Mouse (Mus musculus): Measurements from ENCODE around the gene Rprd2. TPM values are rescaled to one million over a fixed set of nuclear protein-coding genes. Genes with fewer than 3 reads are reported as not detected.

Rprd2 gene
- polyA plus RNA-seq, 1 experiment from 2014 or later = 27.3 TPM

DNA sequence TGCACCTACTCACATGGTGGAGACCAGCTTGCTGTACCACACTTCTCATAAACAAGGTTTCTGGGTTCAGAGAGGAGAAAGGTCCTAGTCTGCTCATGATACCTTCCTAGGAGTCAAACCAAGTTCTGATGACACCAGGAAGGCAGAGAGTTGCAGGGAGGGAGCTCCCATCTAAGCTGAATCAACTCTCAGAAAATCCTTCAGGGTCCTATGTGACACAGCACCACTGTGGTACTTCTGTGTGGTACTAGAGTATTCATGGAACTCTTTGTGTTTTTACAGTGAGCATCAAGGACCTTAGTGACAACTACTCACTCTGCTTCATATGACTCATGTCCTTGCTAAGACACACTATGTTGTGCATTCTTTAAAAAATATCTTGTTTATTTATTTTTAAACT lies 58.0 kb downstream of the Rprd2 start:
- Histone ChIP-seq H3K9me3 (no peaks in the 10 kb centered on the region), H3K27me3 (no peaks in the 10 kb centered on the region), H3K36me3 (peaks cover 26% of the 10 kb centered on the region), H3K4me1 (no peaks in the 10 kb centered on the region), H3K4me3 (no peak overlapping the region), H3K9ac (no peak overlapping the region), H3K27ac (no peak overlapping the region), H3K4me2 (replicated peaks) (no peak overlapping the region)
- no peak for ATAC-seq (ENCODE audit: insufficient number of reproducible peaks, insufficient read depth, low FRiP score, low TSS enrichment)

DNA sequence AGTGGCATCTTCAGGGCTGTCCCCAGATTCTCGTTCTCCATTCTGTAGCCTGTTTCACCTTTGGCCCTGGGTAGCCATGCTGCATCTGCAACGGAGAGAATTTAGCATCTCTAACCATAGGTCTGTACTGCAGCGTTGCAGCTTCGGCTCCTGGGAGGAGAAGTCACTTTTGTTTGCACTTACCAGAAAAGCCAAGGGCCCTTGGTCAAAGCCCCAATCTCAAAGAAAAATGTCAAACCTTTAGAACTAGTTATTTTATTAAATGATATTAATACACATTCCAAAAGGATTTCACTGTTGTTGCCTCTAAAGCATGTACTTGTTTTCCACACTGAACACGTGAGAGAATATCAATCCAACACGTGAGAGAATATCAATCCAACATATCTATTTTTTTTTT lies 58.6 kb downstream of the Rprd2 start, which contains the start of gene Tars2:
Gene Tars2 (minus strand): TSS at position 101 of the 400 bp plus-strand sequence.
- Histone ChIP-seq H3K9ac (no peak within 1 kb of the TSS), H3K4me2 (replicated peaks) (no peak within 1 kb of the TSS), H3K27me3 (no peaks in the 10 kb centered on the region), H3K4me3 (no peak within 1 kb of the TSS), H3K27ac (no peak within 1 kb of the TSS), H3K9me3 (no peaks in the 10 kb centered on the region), H3K4me1 (no peaks in the 10 kb centered on the region), H3K36me3 (peaks cover 21% of the 10 kb centered on the region)
- 83% methylated on average over 6 of the region's 6 CpGs for WGBS
- ATAC-seq (ENCODE audit: insufficient number of reproducible peaks, insufficient read depth, low FRiP score, low TSS enrichment) = no peak

DNA sequence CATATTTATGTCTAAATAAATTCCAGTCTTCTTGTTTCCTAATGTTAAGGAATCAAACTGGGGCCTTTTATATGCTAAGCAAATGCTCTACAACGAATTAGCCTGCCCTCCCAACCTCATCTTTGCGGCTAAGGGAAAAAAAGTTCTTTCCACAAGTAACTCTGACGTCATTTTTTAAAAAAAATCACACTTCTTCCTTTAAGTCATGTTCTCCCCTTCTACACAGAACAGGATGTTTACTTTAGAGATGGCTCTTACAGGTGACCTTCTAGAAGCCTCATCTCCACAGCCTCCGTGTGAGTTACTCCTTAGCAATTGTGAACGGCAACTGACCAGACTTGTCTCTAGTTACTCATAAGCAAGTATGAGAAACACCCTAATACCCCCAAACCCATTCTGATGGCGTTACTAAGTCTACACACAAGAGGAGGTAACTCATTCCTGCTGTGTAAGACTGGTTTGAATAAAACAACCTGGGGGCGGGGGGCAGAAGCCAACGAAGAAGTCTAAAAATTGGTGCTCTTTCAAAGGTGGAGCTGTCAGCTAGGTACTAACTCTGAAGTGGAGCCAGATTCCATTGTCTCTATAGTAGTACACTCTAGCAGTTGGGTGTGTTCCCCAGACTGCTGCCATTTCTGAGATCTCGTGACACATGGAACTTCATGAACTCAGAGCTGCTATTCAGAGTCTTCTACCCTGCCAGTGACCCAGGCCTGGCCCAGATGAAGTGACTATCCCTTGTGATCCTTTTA lies 60.0 kb downstream of the Rprd2 start:
- ATAC-seq (ENCODE audit: insufficient number of reproducible peaks, insufficient read depth, low FRiP score, low TSS enrichment) = no peak
- H3K9me3 ChIP-seq = no peaks in the 10 kb centered on the region
- no peak overlapping the region for H3K9ac ChIP-seq
- H3K4me3 ChIP-seq = no peak overlapping the region
- H3K36me3 ChIP-seq = peaks cover 6% of the 10 kb centered on the region; the same call in 1 of the 2 replicates
- 53% methylated on average over 9 of the region's 9 CpGs for WGBS
- H3K4me2 ChIP-seq (replicated peaks) = no peak overlapping the region
- peaks cover 4% of the 10 kb centered on the region; the same call in 1 of the 2 replicates for H3K4me1 ChIP-seq
- no peak overlapping the region for H3K27ac ChIP-seq
- no peaks in the 10 kb centered on the region for H3K27me3 ChIP-seq

DNA sequence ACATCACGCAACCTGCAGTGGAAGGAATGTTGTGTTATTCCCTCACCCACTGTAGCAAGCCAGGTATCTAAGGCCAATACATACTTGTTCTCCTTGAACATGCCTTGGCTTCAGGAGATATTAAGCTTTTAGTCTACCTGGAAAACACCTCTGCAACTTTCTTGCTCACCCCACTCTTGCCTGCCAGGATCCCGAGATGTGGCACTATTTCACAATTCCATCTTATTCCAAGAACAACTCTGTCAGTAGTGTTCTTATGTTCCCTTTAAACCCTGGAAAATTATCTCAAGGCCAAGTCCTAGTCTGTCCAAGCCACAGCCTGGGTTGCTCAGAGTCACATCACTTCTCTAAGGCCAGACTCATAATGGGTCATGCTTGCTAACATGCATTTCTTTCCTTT lies 61.9 kb downstream of the Rprd2 start:
- H3K4me1 ChIP-seq = peaks cover 4% of the 10 kb centered on the region; the same call in 1 of the 2 replicates
- no peak overlapping the region for H3K27ac ChIP-seq
- 86% methylated on average over 2 of the region's 2 CpGs for WGBS
- H3K4me3 ChIP-seq = no peak overlapping the region
- no peak for ATAC-seq (ENCODE audit: insufficient number of reproducible peaks, insufficient read depth, low FRiP score, low TSS enrichment)
- H3K27me3 ChIP-seq = no peaks in the 10 kb centered on the region
- H3K9me3 ChIP-seq = no peaks in the 10 kb centered on the region
- H3K36me3 ChIP-seq = peaks cover 5% of the 10 kb centered on the region
- no peak overlapping the region for H3K9ac ChIP-seq
- H3K4me2 ChIP-seq (replicated peaks) = no peak overlapping the region

DNA sequence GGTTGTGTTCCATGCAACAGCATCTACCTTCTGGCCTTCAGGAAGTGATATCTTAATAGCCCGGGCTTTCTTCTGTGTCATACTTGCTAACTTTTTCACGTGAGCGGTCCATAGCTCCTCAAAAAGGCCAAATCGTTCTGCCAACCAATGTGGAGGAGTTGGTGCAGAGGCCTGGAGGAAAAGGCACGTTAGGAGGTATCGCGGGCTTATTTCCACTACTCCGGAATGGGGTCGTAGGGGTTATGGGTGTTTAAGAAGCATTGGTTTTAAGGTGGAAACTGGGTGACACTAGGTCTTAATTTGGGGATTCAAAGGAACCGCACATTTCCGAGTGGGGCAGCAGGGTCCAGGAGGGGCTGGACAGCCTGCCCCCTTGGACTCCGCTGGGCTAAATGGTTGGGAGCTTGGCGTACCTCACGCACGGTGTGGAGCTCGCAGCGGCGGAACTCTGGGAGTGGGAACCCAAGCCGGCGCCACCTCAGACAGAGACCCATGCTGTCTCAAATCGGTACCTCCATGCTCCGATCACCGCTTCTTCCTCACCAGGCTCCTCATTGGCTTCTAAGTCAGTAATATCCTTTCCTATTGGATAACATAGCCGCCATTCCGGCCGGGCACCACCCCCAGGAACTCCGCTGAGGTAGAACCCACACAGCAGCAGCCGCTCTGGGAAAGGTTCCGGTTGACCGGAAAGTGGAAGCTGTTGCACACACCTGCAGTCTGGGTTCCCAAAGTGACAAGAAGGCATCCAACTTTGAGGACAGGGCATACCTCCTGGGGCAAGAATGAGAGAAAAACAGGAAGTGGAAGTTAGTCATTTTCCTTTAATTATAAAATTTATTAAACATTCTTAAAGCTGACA lies 64.1 kb downstream of the Rprd2 start:
- WGBS = under 1% methylated on average over 30 of the region's 30 CpGs
- Histone ChIP-seq H3K4me3 (peak overlapping the region; percentile 79), H3K9ac (peak overlapping the region; percentile 54), H3K9me3 (no peaks in the 10 kb centered on the region), H3K27ac (peak overlapping the region; percentile 78; the same call in 1 of the 2 replicates), H3K4me2 (replicated peaks) (peak overlapping the region; percentile 68), H3K36me3 (peaks cover 27% of the 10 kb centered on the region), H3K27me3 (no peaks in the 10 kb centered on the region), H3K4me1 (peaks cover 4% of the 10 kb centered on the region; the same call in 1 of the 2 replicates)
- peak; percentile 96 for ATAC-seq (ENCODE audit: insufficient number of reproducible peaks, insufficient read depth, low FRiP score, low TSS enrichment)

DNA sequence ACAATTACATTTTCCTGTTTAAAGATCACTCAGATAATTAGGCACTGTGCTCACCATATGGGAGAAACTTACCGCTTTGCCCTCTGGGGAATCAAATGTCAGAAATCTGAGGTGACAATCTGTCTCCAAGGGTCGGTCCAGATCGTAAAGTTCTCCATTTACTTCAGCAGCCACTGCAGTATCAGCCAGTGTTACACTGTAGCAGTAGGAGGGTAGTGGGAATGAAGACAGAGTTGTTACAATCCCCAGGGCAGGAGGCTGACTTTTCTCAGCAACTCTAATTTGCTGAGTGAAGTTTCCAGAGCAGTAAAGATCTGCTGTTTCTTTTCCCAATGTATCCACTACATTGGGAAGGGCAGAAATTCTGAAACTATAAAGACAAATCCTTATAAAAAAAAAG lies 65.7 kb downstream of the Rprd2 start:
- WGBS = 75% methylated on average over 3 of the region's 3 CpGs
- no peak for ATAC-seq (ENCODE audit: insufficient number of reproducible peaks, insufficient read depth, low FRiP score, low TSS enrichment)

DNA sequence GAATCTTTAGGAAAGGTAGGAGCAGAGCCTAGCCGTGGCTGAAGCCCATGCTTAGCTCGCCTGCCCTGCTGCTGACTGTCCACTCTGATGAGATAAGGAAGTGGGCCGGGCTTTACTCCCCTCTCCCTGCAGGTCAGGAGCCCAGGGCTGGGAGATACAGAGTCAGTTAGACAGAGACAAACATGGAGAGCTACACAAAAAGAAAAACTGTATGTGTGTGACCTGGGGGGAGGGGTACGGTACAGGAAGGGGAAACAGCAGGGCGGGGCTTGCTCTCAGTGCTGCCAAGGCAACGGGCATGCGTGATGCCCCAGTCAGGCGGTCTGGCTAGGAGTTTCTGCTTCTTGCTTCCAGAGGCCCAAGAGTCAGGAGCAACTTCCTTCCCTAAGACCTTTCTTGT lies 78.3 kb downstream of the Rprd2 start:
- 75% methylated on average over 8 of the region's 8 CpGs for WGBS
- peaks cover 68% of the 10 kb centered on the region for H3K36me3 ChIP-seq
- no peaks in the 10 kb centered on the region for H3K9me3 ChIP-seq
- no peak for ATAC-seq (ENCODE audit: insufficient number of reproducible peaks, insufficient read depth, low FRiP score, low TSS enrichment)
- H3K9ac ChIP-seq = no peak overlapping the region
- no peak overlapping the region for H3K4me3 ChIP-seq
- no peaks in the 10 kb centered on the region for H3K4me1 ChIP-seq
- H3K27ac ChIP-seq = no peak overlapping the region
- H3K4me2 ChIP-seq (replicated peaks) = no peak overlapping the region
- no peaks in the 10 kb centered on the region for H3K27me3 ChIP-seq

More for the DNA sequence above, 65.7 kb downstream of the Rprd2 start:
- no peaks in the 10 kb centered on the region for H3K9me3 ChIP-seq
- H3K9ac ChIP-seq = no peak overlapping the region
- no peak overlapping the region for H3K4me3 ChIP-seq
- no peaks in the 10 kb centered on the region for H3K27me3 ChIP-seq
- peaks cover 4% of the 10 kb centered on the region; the same call in 1 of the 2 replicates for H3K4me1 ChIP-seq
- no peak overlapping the region for H3K4me2 ChIP-seq (replicated peaks)
- H3K27ac ChIP-seq = no peak overlapping the region
- peaks cover 41% of the 10 kb centered on the region for H3K36me3 ChIP-seq

DNA sequence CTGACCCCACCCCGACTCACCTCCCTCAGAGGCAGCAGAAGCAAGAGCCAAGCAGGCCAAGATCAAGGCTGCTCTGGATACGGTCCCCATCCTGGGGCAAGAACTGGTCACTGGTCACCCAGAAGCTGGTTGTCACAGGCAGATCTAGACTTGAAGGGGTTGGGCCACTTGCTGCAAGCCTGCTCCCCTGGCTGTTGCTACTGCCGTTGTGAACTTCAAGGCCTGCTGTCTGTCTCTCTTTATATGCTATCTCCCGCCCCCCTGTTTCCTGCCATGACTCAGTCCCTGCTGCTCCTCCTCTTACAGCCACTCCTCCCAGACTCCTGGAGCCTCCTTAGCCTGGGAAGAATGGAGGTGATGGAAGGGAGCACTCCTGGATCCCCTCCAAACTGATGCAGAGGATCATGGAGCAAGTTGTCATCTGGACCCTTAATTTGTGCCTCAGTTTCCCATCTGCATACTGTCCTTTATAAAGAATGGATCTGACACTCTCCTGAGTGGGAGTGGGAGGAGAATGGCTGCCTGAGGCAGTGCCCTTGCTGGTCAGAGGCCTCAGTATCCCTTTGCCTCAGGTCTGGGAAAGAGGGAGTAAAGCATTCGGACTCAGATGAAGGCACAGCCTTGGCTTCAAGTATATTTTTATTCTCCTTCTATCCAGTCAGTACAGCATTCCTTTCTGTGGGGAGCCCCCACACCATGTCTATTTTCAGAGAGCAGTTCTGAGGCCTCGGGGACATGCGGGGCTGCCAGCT lies 79.1 kb downstream of the Rprd2 start, which contains the start of gene Ecm1:
Gene Ecm1 (minus strand): TSS at position 217 of the 752 bp plus-strand sequence.
- Histone ChIP-seq H3K36me3 (peaks cover 64% of the 10 kb centered on the region), H3K4me3 (no peak within 1 kb of the TSS), H3K9ac (no peak within 1 kb of the TSS), H3K27me3 (no peaks in the 10 kb centered on the region), H3K9me3 (no peaks in the 10 kb centered on the region), H3K4me1 (no peaks in the 10 kb centered on the region), H3K4me2 (replicated peaks) (no peak within 1 kb of the TSS), H3K27ac (0 out of 2 replicates have a peak within 1 kb of the TSS, but pooled peaks have one; percentile 30)
- no peak for ATAC-seq (ENCODE audit: insufficient number of reproducible peaks, insufficient read depth, low FRiP score, low TSS enrichment)
- 70% methylated on average over 7 of the region's 7 CpGs for WGBS

DNA sequence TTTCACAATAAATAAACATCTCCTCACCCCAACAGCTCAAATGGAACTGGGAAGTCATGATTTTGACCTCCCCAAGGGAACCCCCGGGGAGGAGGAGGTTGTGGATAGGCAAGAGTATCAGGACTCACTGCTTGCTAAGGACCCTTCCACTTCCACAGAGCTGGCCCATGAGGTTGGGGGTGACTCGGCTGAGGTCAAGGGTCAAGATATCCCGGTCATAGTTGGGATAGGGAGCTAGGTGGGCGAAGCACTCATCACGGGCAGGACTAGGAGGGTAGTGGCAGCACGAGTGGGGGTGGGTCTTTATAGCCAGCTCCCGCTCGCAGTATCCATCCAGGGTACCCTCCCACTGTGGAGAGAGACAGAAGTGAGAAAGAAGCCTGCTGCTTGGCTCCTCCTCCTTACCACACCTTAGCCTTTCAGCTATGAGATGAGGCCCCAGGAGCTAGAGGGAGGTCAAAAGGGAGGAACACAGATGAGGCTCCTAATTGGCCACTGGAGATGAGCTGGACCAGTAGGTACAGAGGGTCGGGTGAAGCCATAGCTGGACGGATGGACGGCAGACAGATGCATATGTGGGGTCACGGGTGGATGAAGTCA lies 83.5 kb downstream of the Rprd2 start:
- WGBS = 88% methylated on average over 12 of the region's 12 CpGs
- H3K27me3 ChIP-seq = no peaks in the 10 kb centered on the region
- ATAC-seq (ENCODE audit: insufficient number of reproducible peaks, insufficient read depth, low FRiP score, low TSS enrichment) = no peak
- no peak overlapping the region for H3K27ac ChIP-seq
- H3K4me2 ChIP-seq (replicated peaks) = no peak overlapping the region
- H3K9ac ChIP-seq = no peak overlapping the region
- peaks cover 26% of the 10 kb centered on the region for H3K36me3 ChIP-seq
- H3K9me3 ChIP-seq = no peaks in the 10 kb centered on the region
- H3K4me1 ChIP-seq = no peaks in the 10 kb centered on the region
- H3K4me3 ChIP-seq = no peak overlapping the region

DNA sequence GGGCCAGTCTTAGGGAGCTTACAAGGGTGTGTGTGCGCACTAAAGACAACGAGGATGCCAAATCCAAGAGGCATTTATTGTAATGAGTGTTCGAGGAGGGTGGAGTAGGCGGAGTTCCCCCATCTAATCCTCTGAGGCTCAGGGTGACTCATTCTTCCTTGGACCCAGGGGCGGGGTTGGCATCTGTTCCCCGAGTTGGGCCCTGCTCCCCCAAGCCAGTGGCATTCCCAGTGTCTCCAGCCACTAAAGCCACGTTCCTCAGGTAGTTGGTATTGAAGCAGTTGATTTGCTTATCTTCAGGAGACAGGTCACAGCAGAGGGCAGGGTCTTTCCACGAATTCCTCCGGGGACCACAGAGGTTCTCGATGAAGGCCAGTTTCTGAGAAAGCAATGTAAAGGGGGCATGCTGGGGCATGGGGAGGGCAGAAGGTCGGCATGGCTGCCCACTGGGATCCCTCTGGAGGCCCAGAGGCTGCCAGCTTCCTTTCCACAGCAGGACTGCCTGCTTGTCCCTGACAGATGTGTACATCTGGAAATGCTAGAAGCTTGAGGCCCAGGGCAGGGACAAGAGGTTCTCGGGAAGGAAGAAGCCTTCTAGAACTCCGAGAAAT lies 84.5 kb downstream of the Rprd2 start:
- H3K27ac ChIP-seq = no peak overlapping the region
- no peaks in the 10 kb centered on the region for H3K27me3 ChIP-seq
- no peaks in the 10 kb centered on the region for H3K9me3 ChIP-seq
- H3K9ac ChIP-seq = no peak overlapping the region
- H3K36me3 ChIP-seq = peaks cover 16% of the 10 kb centered on the region
- H3K4me2 ChIP-seq (replicated peaks) = no peak overlapping the region
- no peak for ATAC-seq (ENCODE audit: insufficient number of reproducible peaks, insufficient read depth, low FRiP score, low TSS enrichment)
- H3K4me1 ChIP-seq = no peaks in the 10 kb centered on the region
- no peak overlapping the region for H3K4me3 ChIP-seq
- whole genome bisulfite sequencing = 74% methylated on average over 13 of the region's 13 CpGs

All from embryonic facial prominence, embryonic 12.5 days (tissue).